Mouse (Mus musculus): ENCODE results near the gene Tmem132d. TPM values are rescaled to one million over a fixed set of nuclear protein-coding genes. Genes with fewer than 3 reads are reported as not detected.

Gene Tmem132d
- polyA plus RNA-seq, 1 experiment, result 2.4 TPM

GRCm38 (mm10) chr5:127919171-127919570 is 513.7 kb downstream of the Tmem132d start:
- no peak overlapping the region for H3K27ac ChIP-seq (ENCODE audit: insufficient read depth, low read length)
- H3K27me3 ChIP-seq (ENCODE audit: control insufficient read depth, insufficient read depth, low read length), result no peaks in the 10 kb centered on the region; the same call in 1 of the 2 replicates
- no peaks in the 10 kb centered on the region for H3K4me1 ChIP-seq (ENCODE audit: control insufficient read depth, insufficient read depth, low read length)
- WGBS, result 46% methylated on average over 1 of the region's 1 CpGs
- no peak overlapping the region for H3K4me3 ChIP-seq (replicated peaks; ENCODE audit: insufficient read depth, low read depth, low read length)
- DNase-seq, result no peak
- TF ChIP-seq CTCF (IDR thresholded peaks at IDR 0.05; ENCODE audit: borderline replicate concordance, insufficient read depth, low read depth, low read length) (no peak), POLR2A (IDR thresholded peaks at IDR 0.05; ENCODE audit: borderline replicate concordance, insufficient read depth, low read length) (no peak)

GRCm38 (mm10) chr5:127918376-127918775 is 514.5 kb downstream of the Tmem132d start:
- no peak overlapping the region for H3K27ac ChIP-seq (ENCODE audit: insufficient read depth, low read length)
- DNase-seq, result no peak
- no peak for TF ChIP-seq POLR2A (IDR thresholded peaks at IDR 0.05; ENCODE audit: borderline replicate concordance, insufficient read depth, low read length)
- no peak overlapping the region for H3K4me3 ChIP-seq (replicated peaks; ENCODE audit: insufficient read depth, low read depth, low read length)
- 78% methylated on average over 3 of the region's 3 CpGs for WGBS
- H3K27me3 ChIP-seq (ENCODE audit: control insufficient read depth, insufficient read depth, low read length), result no peaks in the 10 kb centered on the region; the same call in 1 of the 2 replicates
- no peaks in the 10 kb centered on the region for H3K4me1 ChIP-seq (ENCODE audit: control insufficient read depth, insufficient read depth, low read length)

GRCm38 (mm10) chr5:127914157-127914556 is 518.7 kb downstream of the Tmem132d start:
- no peak for DNase-seq
- no peak for TF ChIP-seq CTCF (IDR thresholded peaks at IDR 0.05; ENCODE audit: borderline replicate concordance, insufficient read depth, low read depth, low read length)
- TF ChIP-seq POLR2A (IDR thresholded peaks at IDR 0.05; ENCODE audit: borderline replicate concordance, insufficient read depth, low read length), result no peak
- WGBS, result 35% methylated on average over 11 of the region's 11 CpGs
- H3K4me1 ChIP-seq (ENCODE audit: control insufficient read depth, insufficient read depth, low read length), result no peaks in the 10 kb centered on the region
- no peak overlapping the region for H3K27ac ChIP-seq (ENCODE audit: insufficient read depth, low read length)
- no peak overlapping the region for H3K4me3 ChIP-seq (replicated peaks; ENCODE audit: insufficient read depth, low read depth, low read length)
- no peaks in the 10 kb centered on the region for H3K27me3 ChIP-seq (ENCODE audit: control insufficient read depth, insufficient read depth, low read length)

GRCm38 (mm10) chr5:127911603-127912002 is 521.3 kb downstream of the Tmem132d start:
- no peak for DNase-seq
- TF ChIP-seq CTCF (IDR thresholded peaks at IDR 0.05; ENCODE audit: borderline replicate concordance, insufficient read depth, low read depth, low read length), result no peak
- TF ChIP-seq POLR2A (IDR thresholded peaks at IDR 0.05; ENCODE audit: borderline replicate concordance, insufficient read depth, low read length), result no peak
- Histone ChIP-seq H3K4me1 (ENCODE audit: control insufficient read depth, insufficient read depth, low read length) (no peaks in the 10 kb centered on the region), H3K4me3 (replicated peaks; ENCODE audit: insufficient read depth, low read depth, low read length) (no peak overlapping the region), H3K27ac (ENCODE audit: insufficient read depth, low read length) (no peak overlapping the region), H3K27me3 (ENCODE audit: control insufficient read depth, insufficient read depth, low read length) (no peaks in the 10 kb centered on the region)
- 84% methylated on average over 3 of the region's 3 CpGs for WGBS

- Histone ChIP-seq H3K4me1 (ENCODE audit: control insufficient read depth, insufficient read depth, low read length) (no peaks in the 10 kb centered on the region), H3K4me3 (replicated peaks; ENCODE audit: insufficient read depth, low read depth, low read length) (no peak overlapping the region), H3K27ac (ENCODE audit: insufficient read depth, low read length) (no peak overlapping the region), H3K27me3 (ENCODE audit: control insufficient read depth, insufficient read depth, low read length) (no peaks in the 10 kb centered on the region)
- DNase-seq, result no peak
- 62% methylated on average over 2 of the region's 2 CpGs for WGBS
- TF ChIP-seq POLR2A (IDR thresholded peaks at IDR 0.05; ENCODE audit: borderline replicate concordance, insufficient read depth, low read length), result no peak
- TF ChIP-seq CTCF (IDR thresholded peaks at IDR 0.05; ENCODE audit: borderline replicate concordance, insufficient read depth, low read depth, low read length), result no peak
These were observed 522.5 kb downstream of the Tmem132d start for GRCm38 (mm10) chr5:127910356-127910755.

- no peak for TF ChIP-seq CTCF (IDR thresholded peaks at IDR 0.05; ENCODE audit: borderline replicate concordance, insufficient read depth, low read depth, low read length)
- no peak for TF ChIP-seq POLR2A (IDR thresholded peaks at IDR 0.05; ENCODE audit: borderline replicate concordance, insufficient read depth, low read length)
- Histone ChIP-seq H3K4me3 (replicated peaks; ENCODE audit: insufficient read depth, low read depth, low read length) (no peak overlapping the region), H3K27ac (ENCODE audit: insufficient read depth, low read length) (no peak overlapping the region), H3K27me3 (ENCODE audit: control insufficient read depth, insufficient read depth, low read length) (no peaks in the 10 kb centered on the region), H3K4me1 (ENCODE audit: control insufficient read depth, insufficient read depth, low read length) (no peaks in the 10 kb centered on the region)
- DNase-seq, result no peak
- WGBS, result 83% methylated on average over 1 of the region's 1 CpGs
These were observed 537.7 kb downstream of the Tmem132d start for GRCm38 (mm10) chr5:127895176-127895575.

GRCm38 (mm10) chr5:127885566-127886505 is 547.0 kb downstream of the Tmem132d start:
- no peak for TF ChIP-seq CTCF (IDR thresholded peaks at IDR 0.05; ENCODE audit: borderline replicate concordance, insufficient read depth, low read depth, low read length)
- TF ChIP-seq POLR2A (IDR thresholded peaks at IDR 0.05; ENCODE audit: borderline replicate concordance, insufficient read depth, low read length), result no peak
- H3K27me3 ChIP-seq (ENCODE audit: control insufficient read depth, insufficient read depth, low read length), result no peaks in the 10 kb centered on the region
- no peak overlapping the region for H3K4me3 ChIP-seq (replicated peaks; ENCODE audit: insufficient read depth, low read depth, low read length)
- DNase-seq, result no peak
- 11% methylated on average over 18 of the region's 18 CpGs for WGBS
- no peaks in the 10 kb centered on the region for H3K4me1 ChIP-seq (ENCODE audit: control insufficient read depth, insufficient read depth, low read length)
- H3K27ac ChIP-seq (ENCODE audit: insufficient read depth, low read length), result no peak overlapping the region

GRCm38 (mm10) chr5:127883021-127883420 is 549.9 kb downstream of the Tmem132d start:
- WGBS, result 66% methylated on average over 9 of the region's 10 CpGs
- Histone ChIP-seq H3K4me3 (replicated peaks; ENCODE audit: insufficient read depth, low read depth, low read length) (no peak overlapping the region), H3K27me3 (ENCODE audit: control insufficient read depth, insufficient read depth, low read length) (no peaks in the 10 kb centered on the region), H3K27ac (ENCODE audit: insufficient read depth, low read length) (no peak overlapping the region), H3K4me1 (ENCODE audit: control insufficient read depth, insufficient read depth, low read length) (no peaks in the 10 kb centered on the region)
- no peak for DNase-seq
- TF ChIP-seq POLR2A (IDR thresholded peaks at IDR 0.05; ENCODE audit: borderline replicate concordance, insufficient read depth, low read length), result no peak
- TF ChIP-seq CTCF (IDR thresholded peaks at IDR 0.05; ENCODE audit: borderline replicate concordance, insufficient read depth, low read depth, low read length), result no peak
